Mouse (Mus musculus) macrophage (primary cell): ENCODE data around the gene Bbox1. TPM values are rescaled to one million over a fixed set of nuclear protein-coding genes. Genes with fewer than 3 reads are reported as not detected.

Experiments
- H3K27ac ChIP-seq: fragments of 350-480 bp; formaldehyde crosslinking; 2 replicates; pipeline ENCODE4 v1.9.0; 2021
- H3K36me3 ChIP-seq: fragments of 350-480 bp; formaldehyde crosslinking; 2 replicates; pipeline ENCODE4 v1.9.0; 2021; ENCODE audit errors: inconsistent target
- H3K4me3 ChIP-seq: fragments of 350-480 bp; formaldehyde crosslinking; 2 replicates; pipeline ENCODE4 v1.9.0; 2021; ENCODE audit errors: inconsistent target
- H3K79me2 ChIP-seq: fragments of 350-480 bp; formaldehyde crosslinking; 2 replicates; pipeline ENCODE4 v1.9.0; 2021; ENCODE audit errors: inconsistent target
- WGBS: methylation state at CpG from one replicate; pipeline ENCODE4 v1.1.7; 2026; ENCODE audit warnings: inconsistent platforms; ENCODE audit not compliant: missing documents; 5-methylcytosine and 5-hydroxymethylcytosine counted together
- polyA plus RNA-seq: library from polyadenylated mRNA; stranded (reverse); fragments of 250-400 nt; gene quantifications from 3 replicates; pipeline ENCODE4 v1.2.4, GENCODE M21; 2018; ENCODE audit warnings: inconsistent platforms

Bbox1 gene
- polyA plus RNA-seq, 1 experiment from 2014 or later = not detected

DNA sequence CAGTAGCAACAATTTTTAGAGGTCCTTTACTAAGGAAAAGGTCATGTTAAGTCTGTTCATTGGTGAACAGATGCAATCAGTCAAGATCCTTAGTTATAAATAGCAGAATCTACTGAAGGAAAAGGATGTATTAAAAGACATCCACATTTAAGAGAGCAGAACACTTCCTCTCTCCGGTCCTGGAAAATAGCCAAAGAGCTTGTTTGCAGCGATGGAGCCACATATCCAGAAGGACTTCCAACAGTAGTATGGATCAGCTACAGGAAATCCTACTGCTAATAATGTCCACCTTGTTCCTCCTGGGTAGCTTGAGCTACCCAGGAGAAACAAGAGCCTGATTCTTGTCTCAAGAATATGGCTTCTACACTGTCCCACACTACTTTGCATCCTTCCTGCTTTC, 91.6 kb downstream of the Bbox1 start:
- H3K36me3 ChIP-seq = no peaks in the 10 kb centered on the region
- WGBS = 85% methylated on average over 2 of the region's 2 CpGs
- no peaks in the 10 kb centered on the region for H3K79me2 ChIP-seq
- H3K27ac ChIP-seq = no peak overlapping the region
- H3K4me3 ChIP-seq = no peak overlapping the region

DNA sequence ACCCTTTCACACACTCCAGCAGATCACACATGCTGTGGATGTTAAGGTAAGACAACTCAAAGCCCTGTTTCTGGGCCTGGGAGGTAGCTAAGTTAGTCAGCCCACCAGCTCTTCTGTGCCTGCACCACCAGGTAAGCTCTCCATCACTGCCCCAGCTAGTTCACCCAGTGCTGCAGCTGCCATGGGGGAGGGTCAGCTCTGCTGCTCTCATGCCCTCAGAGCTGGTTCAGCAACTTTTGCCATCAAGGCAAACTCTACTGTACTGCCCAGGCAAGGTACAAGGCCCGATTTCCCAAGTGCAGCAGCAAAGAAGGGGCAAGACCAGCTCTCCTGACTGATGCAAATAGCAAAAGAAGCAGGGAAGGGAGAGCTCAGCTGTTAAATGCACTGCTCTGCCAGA, 93.9 kb downstream of the Bbox1 start:
- H3K79me2 ChIP-seq = no peaks in the 10 kb centered on the region
- H3K4me3 ChIP-seq = no peak overlapping the region
- H3K36me3 ChIP-seq = no peaks in the 10 kb centered on the region
- no peak overlapping the region for H3K27ac ChIP-seq
- 100% methylated on average over 1 of the region's 1 CpGs for WGBS

DNA sequence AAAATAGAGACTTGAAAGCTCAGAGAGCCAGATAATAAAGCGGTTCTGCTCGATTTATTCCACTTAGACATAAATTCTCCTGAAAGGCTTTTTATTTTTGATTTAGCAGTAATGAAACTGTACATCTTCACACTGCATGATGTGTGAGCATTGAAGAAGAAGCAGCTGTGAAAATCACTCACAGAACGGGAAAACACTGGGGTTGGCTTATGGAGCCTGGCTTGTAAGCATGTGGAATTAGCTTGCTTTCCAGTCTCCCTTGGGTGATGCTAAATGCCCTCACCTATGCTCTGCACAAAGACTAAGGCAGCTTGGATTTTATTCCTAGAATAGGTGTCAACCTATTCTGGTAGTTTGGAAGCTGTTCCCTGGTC, 98.7 kb downstream of the Bbox1 start:
- Histone ChIP-seq H3K36me3 (no peaks in the 10 kb centered on the region), H3K4me3 (no peak overlapping the region), H3K79me2 (no peaks in the 10 kb centered on the region), H3K27ac (no peak overlapping the region)
- 89% methylated on average over 3 of the region's 3 CpGs for WGBS

GRCm38 (mm10) chr2:110214991-110215684, 99.2 kb downstream of the Bbox1 start:
- Histone ChIP-seq H3K4me3 (no peak overlapping the region), H3K36me3 (no peaks in the 10 kb centered on the region), H3K27ac (no peak overlapping the region), H3K79me2 (no peaks in the 10 kb centered on the region)
- WGBS = 84% methylated on average over 9 of the region's 9 CpGs

DNA sequence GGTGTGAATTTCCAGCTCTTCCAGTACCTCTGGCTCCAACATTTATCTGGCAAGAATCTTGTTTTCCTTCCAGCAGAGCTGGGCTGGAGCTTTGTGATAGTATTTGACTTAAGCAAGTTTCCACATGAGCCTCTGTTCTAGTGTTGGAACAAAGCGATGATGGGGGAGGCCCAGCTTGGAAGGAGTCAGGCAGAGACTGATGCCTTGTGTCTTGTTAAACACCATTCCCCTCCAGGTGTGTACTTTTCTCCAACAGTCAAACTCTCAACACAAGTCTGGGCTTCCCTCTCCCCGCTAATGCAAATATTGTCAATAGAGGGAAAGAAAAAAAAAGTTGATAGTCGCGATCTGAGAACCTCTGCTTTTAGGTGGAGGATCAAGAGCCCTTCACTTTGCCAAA, 100.1 kb downstream of the Bbox1 start:
- H3K4me3 ChIP-seq = no peak overlapping the region
- no peak overlapping the region for H3K27ac ChIP-seq
- H3K36me3 ChIP-seq = no peaks in the 10 kb centered on the region
- no peaks in the 10 kb centered on the region for H3K79me2 ChIP-seq
- 96% methylated on average over 4 of the region's 4 CpGs for WGBS

Other genes with a start within 250 kb of the Bbox1 start
- not detected in 3 replicates for gene Fibin, start 48.6 kb upstream of the Bbox1 start, polyA plus RNA-seq